Mouse (Mus musculus) lung, postnatal 0 days (tissue): ENCODE measurements around the gene Zfp472. TPM values are rescaled to one million over a fixed set of nuclear protein-coding genes. Genes with fewer than 3 reads are reported as not detected.
A peak's percentile ranks its signal among the peaks of the same experiment; 100 is the strongest.

Experiments
- ATAC-seq: fragments of 200-750 bp; cut with Nextera tagmentation; 2 replicates; pipeline ENCODE4 v1.8.0; 2017; ENCODE audit warnings: moderate library complexity
- DNase-seq: peaks from one replicate; pipeline ENCODE4 v3.0.0-alpha.2; 2016; ENCODE audit warnings: low spot score
- H3K27ac ChIP-seq: fragments of 300-500 bp; sonication (generic); 2 replicates; pipeline ENCODE4 v1.5.1; 2014; ENCODE audit warnings: antibody characterized with exemption, mild to moderate bottlenecking, low read length, mixed read lengths
- H3K27me3 ChIP-seq: fragments of 300-500 bp; sonication (generic); replicated peaks from 2 replicates; pipeline ENCODE4 v1.6.1; 2014; ENCODE audit warnings: low read length, mixed read lengths; ENCODE audit not compliant: insufficient read depth
- H3K36me3 ChIP-seq: fragments of 300-500 bp; sonication (generic); 2 replicates; pipeline ENCODE4 v1.6.1; 2014; ENCODE audit warnings: low read length, mixed read lengths; ENCODE audit not compliant: insufficient read depth
- H3K4me1 ChIP-seq: fragments of 300-500 bp; sonication (generic); 2 replicates; pipeline ENCODE4 v1.6.1; 2014; ENCODE audit warnings: antibody characterized with exemption, low read depth, low read length, mixed read lengths; ENCODE audit not compliant: insufficient read depth
- H3K4me2 ChIP-seq: fragments of 300-500 bp; sonication (generic); replicated peaks from 2 replicates; pipeline ENCODE4 v1.6.1; 2014; ENCODE audit warnings: low read depth, mild to moderate bottlenecking, low read length, moderate library complexity, mixed read lengths
- H3K4me3 ChIP-seq: fragments of 300-500 bp; sonication (generic); 2 replicates; pipeline ENCODE4 v1.5.1; 2014; ENCODE audit warnings: low read depth, low read length
- H3K9ac ChIP-seq: fragments of 300-500 bp; sonication (generic); replicated peaks from 2 replicates; pipeline ENCODE4 v1.6.1; 2014; ENCODE audit warnings: low read depth, mild to moderate bottlenecking
- H3K9me3 ChIP-seq: fragments of 300-500 bp; sonication (generic); 2 replicates; pipeline ENCODE4 v1.6.1; 2016; ENCODE audit warnings: low read length, mixed read lengths
- CTCF ChIP-seq: IDR thresholded peaks from 2 replicates; pipeline ENCODE4 v1.5.1; 2016; ENCODE audit warnings: antibody characterized with exemption, mild to moderate bottlenecking
- EP300 ChIP-seq: IDR thresholded peaks from 2 replicates; pipeline ENCODE4 v1.6.1; 2016; ENCODE audit warnings: antibody characterized with exemption, mild to moderate bottlenecking, control low read depth
- WGBS: fragments of 180-500 bp; shearing (Covaris S2); extraction: QIAGEN DNeasy Blood & Tissue Kit; methylation state at CpG from one replicate; pipeline ENCODE4 v1.1.7; 2014; 5-methylcytosine and 5-hydroxymethylcytosine counted together
- polyA plus RNA-seq: library from polyadenylated mRNA; unstranded; fragments of >200 nt; fragmentation: Nextera tagmentation; extraction: Ambion mirVana; gene quantifications from 2 replicates; pipeline ENCODE4 v1.2.1, GENCODE M21; 2015

The Zfp472 gene
- 7.6 and 7.8 TPM in 2 replicates for polyA plus RNA-seq

- H3K4me1 ChIP-seq: no peaks in the 10 kb centered on the region; the same call in 1 of the 2 replicates
- peak; percentile 96 for DNase-seq
- peak; percentile 100 for ATAC-seq
- peak within 1 kb of the TSS; percentile 83 for H3K27ac ChIP-seq
- H3K27me3 ChIP-seq: no peaks in the 10 kb centered on the region
- peak within 1 kb of the TSS; percentile 56 for H3K9ac ChIP-seq
- H3K36me3 ChIP-seq: no peaks in the 10 kb centered on the region
- no peak for TF ChIP-seq CTCF
- 0 out of 2 replicates have a peak, but pooled peaks have one; percentile 72 for TF ChIP-seq EP300
- H3K4me3 ChIP-seq: peak within 1 kb of the TSS; percentile 59
- WGBS: under 1% methylated on average over 33 of the region's 33 CpGs
- H3K4me2 ChIP-seq: peak within 1 kb of the TSS; percentile 71
- no peaks in the 10 kb centered on the region for H3K9me3 ChIP-seq
These were observed at the start of gene Zfp472 for GRCm38 (mm10) chr17:32965623-32966290. Gene Zfp472, plus strand, starts transcription at chr17:32965814.

- WGBS: 82% methylated on average over 1 of the region's 1 CpGs
- no peak for DNase-seq
- no peak for TF ChIP-seq CTCF
- TF ChIP-seq EP300: no peak
These were observed 49.5 kb upstream of the Zfp472 start for GRCm38 (mm10) chr17:32916075-32916474.

DNA sequence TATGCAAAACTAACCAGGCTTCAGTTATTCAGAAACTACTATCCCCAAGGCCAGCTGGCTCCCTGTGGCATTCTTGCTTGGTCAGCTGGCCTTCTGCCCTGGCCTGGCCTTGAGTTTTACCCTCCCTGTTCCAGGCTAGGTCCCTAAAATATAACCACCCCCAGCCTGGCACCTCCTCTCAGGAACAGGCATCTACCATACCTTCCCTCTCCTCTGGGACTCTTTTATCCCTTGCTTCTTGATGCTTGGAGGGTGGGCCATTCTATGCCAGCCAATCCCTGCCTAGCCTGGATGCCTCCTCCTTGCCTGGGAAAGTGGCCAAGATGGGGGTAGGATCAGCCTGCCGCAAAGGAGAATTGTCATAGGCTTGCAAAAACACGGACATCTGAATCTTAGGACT, 48.5 kb upstream of the Zfp472 start, which contains the start of gene Cyp4f14:
Gene Cyp4f14 (minus strand): TSS at position 212 of the 400 bp plus-strand sequence.
- H3K9me3 ChIP-seq: no peaks in the 10 kb centered on the region
- 48% methylated on average over 2 of the region's 2 CpGs for WGBS
- no peaks in the 10 kb centered on the region for H3K36me3 ChIP-seq
- H3K27ac ChIP-seq: no peak within 1 kb of the TSS
- DNase-seq (no peak), ATAC-seq (no peak)
- H3K4me3 ChIP-seq: no peak within 1 kb of the TSS
- no peak within 1 kb of the TSS for H3K4me2 ChIP-seq
- no peak within 1 kb of the TSS for H3K9ac ChIP-seq
- H3K4me1 ChIP-seq: no peaks in the 10 kb centered on the region
- TF ChIP-seq CTCF: no peak
- no peak for TF ChIP-seq EP300
- no peaks in the 10 kb centered on the region for H3K27me3 ChIP-seq

More at GRCm38 (mm10) chr17:32916075-32916474, 49.5 kb upstream of the Zfp472 start:
- H3K36me3 ChIP-seq: no peaks in the 10 kb centered on the region
- H3K4me2 ChIP-seq: no peak overlapping the region
- H3K27ac ChIP-seq: no peak overlapping the region
- ATAC-seq: no peak
- no peaks in the 10 kb centered on the region for H3K27me3 ChIP-seq
- H3K4me1 ChIP-seq: no peaks in the 10 kb centered on the region
- no peak overlapping the region for H3K4me3 ChIP-seq
- H3K9ac ChIP-seq: no peak overlapping the region
- no peaks in the 10 kb centered on the region for H3K9me3 ChIP-seq

DNA sequence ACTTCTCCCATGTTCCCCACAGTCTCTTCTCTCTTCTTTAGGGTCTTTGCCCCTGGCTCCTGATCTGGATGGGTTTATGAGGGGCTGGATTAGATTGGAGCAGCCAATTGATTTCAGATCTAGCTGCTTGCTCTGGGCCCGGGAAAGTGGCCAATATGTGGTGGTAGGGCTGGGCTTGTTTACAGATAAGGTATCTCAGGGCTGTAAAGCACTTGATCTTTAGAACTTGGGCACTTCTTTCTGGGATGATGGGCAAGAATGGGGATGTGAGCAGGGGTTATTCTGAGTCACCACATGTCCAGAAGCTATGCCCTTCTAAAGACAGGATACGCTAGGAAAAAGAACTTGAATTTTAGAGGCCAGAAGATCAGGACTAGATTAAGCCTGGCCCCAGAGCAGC, 46.5 kb upstream of the Zfp472 start:
- no peak for TF ChIP-seq CTCF
- no peak for TF ChIP-seq EP300
- Histone ChIP-seq H3K4me1 (no peaks in the 10 kb centered on the region), H3K4me3 (no peak overlapping the region), H3K36me3 (no peaks in the 10 kb centered on the region), H3K4me2 (no peak overlapping the region), H3K9ac (no peak overlapping the region), H3K9me3 (no peaks in the 10 kb centered on the region), H3K27me3 (no peaks in the 10 kb centered on the region), H3K27ac (no peak overlapping the region)
- ATAC-seq (no peak), DNase-seq (no peak)
- 64% methylated on average over 2 of the region's 2 CpGs for WGBS

DNA sequence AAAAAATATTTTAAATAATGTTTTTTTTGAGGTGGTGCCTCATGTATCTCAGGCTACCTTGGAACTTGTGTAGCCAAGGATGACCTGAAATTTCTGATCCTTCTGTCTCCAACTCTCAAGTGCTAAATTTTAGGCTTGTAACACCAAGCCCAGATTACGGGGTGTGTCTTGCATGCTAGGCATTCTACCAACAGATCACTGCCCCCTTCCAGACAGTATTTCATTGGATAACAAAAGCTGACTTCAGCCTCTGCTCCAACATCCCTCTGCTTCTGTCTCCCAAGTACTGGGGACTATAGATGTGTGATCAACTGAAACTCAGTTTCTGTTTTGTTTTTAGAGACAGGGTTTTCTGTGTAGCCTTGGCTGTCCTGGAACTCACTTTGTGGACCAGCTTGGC, 41.9 kb upstream of the Zfp472 start:
- no peak overlapping the region for H3K4me2 ChIP-seq
- H3K36me3 ChIP-seq: no peaks in the 10 kb centered on the region
- H3K27me3 ChIP-seq: no peaks in the 10 kb centered on the region
- no peak overlapping the region for H3K4me3 ChIP-seq
- no peaks in the 10 kb centered on the region for H3K4me1 ChIP-seq
- 90% methylated on average over 1 of the region's 1 CpGs for WGBS
- no peaks in the 10 kb centered on the region for H3K9me3 ChIP-seq
- no peak overlapping the region for H3K9ac ChIP-seq
- TF ChIP-seq CTCF: no peak
- TF ChIP-seq EP300: no peak
- H3K27ac ChIP-seq: no peak overlapping the region
- ATAC-seq (no peak), DNase-seq (no peak)

DNA sequence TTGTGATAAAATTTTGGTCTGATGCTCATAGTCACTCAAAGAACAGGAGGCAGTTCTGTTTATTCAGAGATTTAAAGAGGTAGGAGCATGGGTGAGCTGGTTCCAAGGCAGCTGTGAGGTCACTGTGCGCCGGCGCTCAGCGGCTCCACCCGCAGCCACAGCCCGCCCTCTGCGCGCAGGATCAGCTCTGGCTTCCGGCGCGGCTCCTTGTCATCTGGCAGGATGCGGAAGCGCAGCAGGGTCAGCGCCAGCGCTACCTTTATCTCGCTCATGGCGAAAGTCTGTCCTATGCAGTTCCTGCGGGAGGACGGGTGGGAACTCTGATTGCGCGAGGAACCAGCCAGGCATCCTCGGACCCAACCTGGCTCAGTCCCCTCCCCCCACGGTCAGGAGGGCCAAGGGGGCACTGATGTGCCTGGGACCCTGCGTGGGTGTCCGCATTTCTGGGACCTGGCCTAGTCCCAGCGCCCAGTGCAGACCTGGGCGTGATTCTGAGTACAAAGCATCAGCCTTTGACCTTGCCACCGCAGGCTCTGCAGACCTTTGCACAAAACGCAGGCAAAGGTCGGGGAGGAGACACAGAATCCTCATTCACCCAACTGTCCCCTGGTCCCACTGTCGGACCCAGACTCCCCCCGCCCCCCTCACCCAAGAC, 40.8 kb upstream of the Zfp472 start:
- WGBS: 14% methylated on average over 32 of the region's 32 CpGs
- Histone ChIP-seq H3K27ac (peak overlapping the region; percentile 20; the same call in 1 of the 2 replicates), H3K27me3 (no peaks in the 10 kb centered on the region), H3K4me2 (peak overlapping the region; percentile 76), H3K9me3 (no peaks in the 10 kb centered on the region), H3K9ac (peak overlapping the region; percentile 59; the same call in 1 of the 2 replicates), H3K4me3 (peak overlapping the region; percentile 45), H3K4me1 (no peaks in the 10 kb centered on the region), H3K36me3 (no peaks in the 10 kb centered on the region)
- DNase-seq (peak; percentile 90), ATAC-seq (peak; percentile 99)
- no peak for TF ChIP-seq EP300
- TF ChIP-seq CTCF: 0 out of 2 replicates have a peak, but pooled peaks have one; percentile 18
